Mouse (Mus musculus): Measurements from ENCODE around the gene Tub.

The Tub gene

GRCm38 (mm10) chr7:109031331-109031730, 81.2 kb downstream of the Tub start:
- DNase-seq, result no peak

- no peak for DNase-seq
Measured at GRCm38 (mm10) chr7:109032054-109032453, 81.9 kb downstream of the Tub start.

DNA sequence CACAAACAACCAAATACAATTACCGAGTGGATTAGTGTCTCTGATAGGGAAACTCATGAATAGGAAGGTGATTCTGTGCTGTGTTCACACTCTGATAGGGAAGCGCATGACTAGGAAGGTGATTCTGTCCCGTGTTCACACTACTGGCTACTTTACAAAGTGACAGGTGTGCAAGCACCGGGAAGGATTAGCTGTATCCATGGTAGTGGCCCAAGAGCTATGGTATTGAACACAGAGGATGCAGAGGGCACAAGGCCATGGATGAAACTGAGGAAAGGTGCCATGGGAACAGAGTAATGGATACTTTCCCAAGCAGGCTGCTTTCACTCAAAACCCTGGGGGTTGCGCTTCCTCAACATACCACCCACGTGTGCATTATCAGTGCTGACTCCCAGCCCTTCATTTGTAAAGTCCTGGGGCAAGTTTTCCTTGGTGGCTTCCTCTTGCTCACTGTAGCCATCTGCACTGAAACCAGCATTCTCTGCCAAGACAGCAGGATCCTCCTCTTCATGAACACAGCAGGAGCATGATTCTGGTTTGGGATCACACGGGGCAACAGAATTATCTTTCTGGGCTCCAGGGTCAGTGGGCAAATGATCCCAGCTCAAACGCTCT, 88.1 kb downstream of the Tub start:
- peak; percentile 61 for DNase-seq

- DNase-seq, result no peak
Measured at GRCm38 (mm10) chr7:109038987-109039386, 88.8 kb downstream of the Tub start.

- peak; percentile 90 for DNase-seq
Measured at GRCm38 (mm10) chr7:109039445-109039844, 89.3 kb downstream of the Tub start.

DNA sequence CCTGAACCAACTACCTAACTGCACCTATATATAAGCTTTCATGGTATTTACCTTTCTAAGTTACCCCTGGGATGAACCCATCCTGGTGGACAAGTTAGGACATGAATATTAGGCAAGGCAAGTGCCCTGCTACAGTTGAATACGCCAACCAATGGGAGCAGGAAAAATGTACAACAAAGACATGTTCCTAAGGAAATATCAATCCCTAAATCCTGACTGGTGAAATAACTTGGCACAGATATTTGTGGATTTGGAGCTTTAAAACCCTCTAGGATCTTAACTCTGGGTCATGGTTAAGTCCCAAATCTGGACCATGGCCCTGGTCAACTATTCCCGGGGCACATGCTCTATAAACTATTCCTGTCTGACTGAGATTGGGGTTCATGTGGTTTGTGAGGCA, 95.7 kb downstream of the Tub start:
- no peak for DNase-seq

- peak; percentile 76 for DNase-seq
Measured at GRCm38 (mm10) chr7:109050831-109051230, 100.7 kb downstream of the Tub start.

DNA sequence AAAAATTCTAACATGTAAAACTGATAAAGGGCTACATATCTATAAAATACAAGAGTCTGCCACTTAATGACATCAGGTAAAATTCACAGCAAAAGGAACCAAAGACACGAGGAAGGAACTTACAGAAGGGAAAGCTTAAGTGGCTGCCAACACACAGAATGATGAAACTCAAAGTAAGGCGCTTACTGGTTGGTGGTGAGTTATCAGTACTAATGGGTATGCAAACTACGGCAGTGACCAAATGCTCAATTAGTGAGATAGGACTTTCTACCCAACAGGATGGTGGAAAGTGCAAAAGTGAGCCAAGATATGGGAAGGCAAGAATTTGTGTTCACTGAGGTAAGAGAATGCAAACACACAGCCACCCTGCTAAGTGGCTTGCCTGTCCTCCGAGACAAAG, 109.4 kb downstream of the Tub start:
- no peak for DNase-seq

- no peak for DNase-seq
Measured at GRCm38 (mm10) chr7:109069641-109070040, 119.5 kb downstream of the Tub start.

- DNase-seq, result no peak
Measured at GRCm38 (mm10) chr7:109072326-109072725, 122.2 kb downstream of the Tub start.

GRCm38 (mm10) chr7:109082269-109083112, 132.4 kb downstream of the Tub start:
- DNase-seq, result no peak

DNA sequence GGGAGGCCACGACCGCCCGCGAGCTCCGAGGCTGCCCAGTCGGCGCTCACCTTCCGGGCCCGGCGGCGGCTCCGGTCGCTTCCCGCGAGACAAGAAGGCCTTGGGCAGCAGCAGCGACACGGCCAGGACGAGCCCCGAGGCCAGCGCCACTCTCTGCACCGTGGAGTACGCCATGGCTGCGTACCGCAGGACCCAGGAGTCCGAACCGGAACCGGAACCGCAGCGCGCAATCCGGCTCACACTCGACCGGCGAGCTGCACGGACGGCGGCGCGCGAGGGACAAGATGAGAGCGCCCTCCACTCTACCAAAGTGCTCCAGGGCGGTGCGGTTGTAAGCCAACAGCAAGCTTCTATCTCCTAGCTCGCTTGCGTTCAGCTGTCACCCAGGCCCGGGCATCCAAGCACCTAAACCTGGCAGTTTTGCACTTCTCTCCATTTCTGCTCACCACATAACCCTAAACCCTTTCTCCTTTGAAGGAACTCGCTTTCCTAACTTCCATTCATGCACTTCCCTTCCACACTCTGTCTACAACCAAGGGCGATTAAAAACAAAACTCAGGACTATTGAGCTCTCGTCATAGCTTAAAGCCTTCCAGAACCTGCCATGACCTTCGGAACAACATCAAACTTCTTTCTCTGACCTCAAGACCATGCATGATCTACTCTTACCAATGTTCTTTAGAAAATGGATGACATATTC, 133.1 kb downstream of the Tub start, which contains the start of gene Ric3:
Gene Ric3 (minus strand): TSS at position 219 of the 700 bp plus-strand sequence.
- peak; percentile 88 for DNase-seq

DNA sequence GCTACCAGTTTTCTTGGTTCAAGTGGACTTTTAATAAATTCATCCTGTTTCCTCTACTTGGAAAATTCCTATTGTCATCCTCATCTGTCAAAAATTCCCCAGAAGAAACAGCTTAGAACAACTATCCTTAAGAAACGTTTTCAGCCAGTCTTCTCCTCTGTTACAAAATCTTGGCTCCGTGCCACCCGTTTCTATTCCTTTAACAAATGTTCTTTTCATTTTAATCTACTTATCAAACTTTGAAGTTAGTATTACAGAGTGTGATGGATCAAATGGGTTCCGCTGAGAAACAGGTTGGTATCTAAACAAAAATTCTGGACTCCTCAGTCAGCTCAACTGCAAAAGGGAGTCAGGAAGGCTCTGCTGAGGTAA, 133.7 kb downstream of the Tub start:
- peak; percentile 43 for DNase-seq

All from cerebellum, adult 8-10 months (tissue).